Mouse (Mus musculus): ENCODE results near the gene Trpm2.

- TF ChIP-seq CTCF (IDR thresholded peaks at IDR 0.05; ENCODE audit: low read depth): no peak
- TF ChIP-seq EP300 (IDR thresholded peaks at IDR 0.05; ENCODE audit: low read depth): peak; percentile 68
Measured at GRCm38 (mm10) chr10:77900126-77900525, 70.2 kb downstream of the Trpm2 start.
